Mouse (Mus musculus): ENCODE measurements at regions not wholly inside any gene's neighbourhood (a gene's known extent, or its start where the extent isn't known, plus 50 kb on each side); places are given as distances from the start of the nearest gene placed in this dataset.

DNA sequence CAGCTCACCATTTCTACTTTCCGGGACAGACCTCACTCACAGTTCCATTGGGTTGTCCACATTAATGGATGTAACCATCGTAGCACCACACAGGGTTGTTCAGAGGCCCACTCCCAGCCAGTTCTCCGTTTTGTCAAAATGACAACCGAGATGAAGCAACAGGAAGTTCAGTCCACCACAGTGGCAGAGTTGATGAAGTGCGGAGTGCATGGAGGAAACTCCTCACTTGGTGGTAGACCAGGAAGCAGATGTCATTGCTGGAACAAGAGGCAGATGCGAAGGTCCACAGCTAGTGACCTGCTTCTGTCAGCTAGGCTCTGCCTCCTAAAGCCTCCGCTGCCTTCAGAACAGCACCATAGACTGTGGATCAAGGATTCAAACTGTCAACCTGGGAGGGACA is 59.5 kb upstream of the Dhx15 start:
- no peaks in the 10 kb centered on the region for H3K36me3 ChIP-seq (ENCODE audit: control insufficient read depth, insufficient read depth, low read length)
- H3K27me3 ChIP-seq (ENCODE audit: control insufficient read depth, insufficient read depth, low read length), result no peaks in the 10 kb centered on the region
- no peak overlapping the region for H3K4me2 ChIP-seq
- no peak for ATAC-seq (replicated peaks; ENCODE audit: insufficient number of reproducible peaks, low FRiP score, low TSS enrichment)
- no peak overlapping the region for H3K4me3 ChIP-seq (ENCODE audit: low read depth, low read length)
- no peaks in the 10 kb centered on the region for H3K4me1 ChIP-seq (ENCODE audit: control insufficient read depth, insufficient read depth, low read length)
- no peaks in the 10 kb centered on the region for H3K9me3 ChIP-seq (replicated peaks; ENCODE audit: control insufficient read depth, low read length)
- no peak overlapping the region for H3K9ac ChIP-seq (ENCODE audit: low read depth, low read length)
- no peak overlapping the region for H3K27ac ChIP-seq (ENCODE audit: low read depth, low read length)
- WGBS (ENCODE audit: insufficient replicate concordance), result 78% methylated on average over 7 of the region's 7 CpGs

DNA sequence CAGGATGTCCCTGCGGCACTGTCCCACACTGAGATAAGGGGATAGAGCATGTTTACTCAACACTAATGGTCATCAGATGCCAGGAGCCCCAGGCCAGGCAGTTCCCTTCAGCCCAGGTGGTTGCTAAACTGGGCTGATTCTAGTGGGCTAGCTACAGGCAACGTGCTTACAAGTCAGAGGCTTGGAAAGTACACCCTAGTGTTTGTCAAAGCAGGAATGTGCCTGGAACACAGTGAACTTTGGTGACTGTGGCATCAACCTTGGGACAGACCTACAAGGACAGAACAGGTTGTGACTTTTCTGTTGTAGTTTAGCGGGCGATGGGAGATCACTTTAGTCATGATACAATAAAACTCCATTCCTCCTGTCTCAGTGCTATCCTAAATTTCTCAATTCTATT is 53.6 kb upstream of the Dhx15 start:
- Histone ChIP-seq H3K4me1 (ENCODE audit: control insufficient read depth, insufficient read depth, low read length) (no peaks in the 10 kb centered on the region), H3K9me3 (replicated peaks; ENCODE audit: control insufficient read depth, low read length) (no peaks in the 10 kb centered on the region), H3K27me3 (ENCODE audit: control insufficient read depth, insufficient read depth, low read length) (no peaks in the 10 kb centered on the region), H3K4me2 (no peak overlapping the region), H3K36me3 (ENCODE audit: control insufficient read depth, insufficient read depth, low read length) (no peaks in the 10 kb centered on the region), H3K9ac (ENCODE audit: low read depth, low read length) (no peak overlapping the region), H3K4me3 (ENCODE audit: low read depth, low read length) (no peak overlapping the region), H3K27ac (ENCODE audit: low read depth, low read length) (no peak overlapping the region)
- ATAC-seq (replicated peaks; ENCODE audit: insufficient number of reproducible peaks, low FRiP score, low TSS enrichment), result no peak
- WGBS (ENCODE audit: insufficient replicate concordance), result 70% methylated on average over 4 of the region's 4 CpGs

- Histone ChIP-seq H3K4me2 (no peak overlapping the region), H3K4me3 (ENCODE audit: low read depth, low read length) (no peak overlapping the region), H3K9me3 (replicated peaks; ENCODE audit: control insufficient read depth, low read length) (no peaks in the 10 kb centered on the region), H3K36me3 (ENCODE audit: control insufficient read depth, insufficient read depth, low read length) (no peaks in the 10 kb centered on the region), H3K27ac (ENCODE audit: low read depth, low read length) (no peak overlapping the region), H3K4me1 (ENCODE audit: control insufficient read depth, insufficient read depth, low read length) (peaks cover 4% of the 10 kb centered on the region; the same call in 1 of the 2 replicates), H3K9ac (ENCODE audit: low read depth, low read length) (no peak overlapping the region), H3K27me3 (ENCODE audit: control insufficient read depth, insufficient read depth, low read length) (no peaks in the 10 kb centered on the region)
- 83% methylated on average over 2 of the region's 2 CpGs for WGBS (ENCODE audit: insufficient replicate concordance)
- ATAC-seq (replicated peaks; ENCODE audit: insufficient number of reproducible peaks, low FRiP score, low TSS enrichment), result no peak
Measured at GRCm38 (mm10) chr5:52242414-52242813, 52.1 kb upstream of the Dhx15 start.

DNA sequence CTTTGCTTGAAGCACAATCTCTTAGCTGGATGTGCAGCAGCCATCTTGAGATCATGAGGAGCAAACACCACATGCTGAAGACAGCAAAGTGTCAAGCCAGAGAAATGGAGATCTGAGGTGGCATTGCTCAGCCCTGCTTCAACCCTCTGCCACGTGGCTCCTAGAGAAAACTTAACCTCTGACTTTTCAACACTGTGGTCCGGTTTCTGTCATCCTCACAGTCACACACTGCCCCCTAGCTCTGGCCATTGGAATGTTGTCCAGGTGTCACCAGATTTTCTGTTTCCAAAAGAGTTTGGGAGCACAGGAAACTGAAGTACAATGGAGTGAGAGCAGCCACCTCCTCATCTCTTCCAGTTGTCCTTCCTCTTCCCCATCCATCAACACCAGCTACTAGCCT is 50.2 kb upstream of the Dhx15 start:
- H3K4me3 ChIP-seq (ENCODE audit: low read depth, low read length), result no peak overlapping the region
- 3% methylated on average over 2 of the region's 2 CpGs for WGBS (ENCODE audit: insufficient replicate concordance)
- peaks cover 4% of the 10 kb centered on the region; the same call in 1 of the 2 replicates for H3K4me1 ChIP-seq (ENCODE audit: control insufficient read depth, insufficient read depth, low read length)
- H3K27ac ChIP-seq (ENCODE audit: low read depth, low read length), result no peak overlapping the region
- H3K4me2 ChIP-seq, result no peak overlapping the region
- H3K27me3 ChIP-seq (ENCODE audit: control insufficient read depth, insufficient read depth, low read length), result no peaks in the 10 kb centered on the region
- ATAC-seq (replicated peaks; ENCODE audit: insufficient number of reproducible peaks, low FRiP score, low TSS enrichment), result no peak
- no peaks in the 10 kb centered on the region for H3K9me3 ChIP-seq (replicated peaks; ENCODE audit: control insufficient read depth, low read length)
- no peak overlapping the region for H3K9ac ChIP-seq (ENCODE audit: low read depth, low read length)
- H3K36me3 ChIP-seq (ENCODE audit: control insufficient read depth, insufficient read depth, low read length), result no peaks in the 10 kb centered on the region

All from heart, embryonic 11.5 days (tissue).